Mouse (Mus musculus): ENCODE data around the gene Ppwd1. TPM values are rescaled to one million over a fixed set of nuclear protein-coding genes. Genes with fewer than 3 reads are reported as not detected.
A peak's percentile ranks its signal among the peaks of the same experiment; 100 is the strongest.
"Not testable (repeated sequence)": the region's sequence is repeated elsewhere in the genome, so short reads cannot be mapped to it uniquely, and the experiment has no call there.

Gene Ppwd1
- 17.8 and 17.9 TPM in 2 replicates for polyA plus RNA-seq (2014; fragmentation: Nextera tagmentation; extraction: Ambion mirVana)

- peaks cover 8% of the 10 kb centered on the region for H3K36me3 ChIP-seq (ENCODE audit: insufficient read depth)
Measured at GRCm38 (mm10) chr13:104228384-104229066, at the start of gene Ppwd1, which contains the start of gene Cenpk. Gene Ppwd1 (minus strand): TSS chr13:104228843. Gene Cenpk (plus strand): TSS chr13:104228611.

GRCm38 (mm10) chr13:104258997-104259396, 30.4 kb upstream of the Ppwd1 start:
- Histone ChIP-seq H3K4me2 (no peak overlapping the region), H3K4me3 (ENCODE audit: low read depth, low read length) (no peak overlapping the region), H3K27ac (ENCODE audit: low read depth) (no peak overlapping the region), H3K9me3 (ENCODE audit: low read depth, low read length) (no peaks in the 10 kb centered on the region), H3K36me3 (ENCODE audit: insufficient read depth) (no peaks in the 10 kb centered on the region), H3K4me1 (ENCODE audit: insufficient read depth) (no peaks in the 10 kb centered on the region), H3K9ac (no peak overlapping the region), H3K27me3 (ENCODE audit: insufficient read depth, low read length) (no peaks in the 10 kb centered on the region)
- DNase-seq (no peak), ATAC-seq (ENCODE audit: insufficient read depth) (no peak)
- TF ChIP-seq CTCF (IDR thresholded peaks at IDR 0.05; ENCODE audit: low read depth), result no peak
- WGBS, result 87% methylated on average over 3 of the region's 3 CpGs

More at GRCm38 (mm10) chr13:104228384-104229066, at the start of gene Ppwd1, which contains the start of gene Cenpk:
- no peaks in the 10 kb centered on the region for H3K27me3 ChIP-seq (ENCODE audit: insufficient read depth, low read length)
- H3K27ac ChIP-seq (ENCODE audit: low read depth), result peak within 1 kb of the TSS; percentile 92
- peak; percentile 99 for DNase-seq
- no peaks in the 10 kb centered on the region for H3K9me3 ChIP-seq (ENCODE audit: low read depth, low read length)
- H3K4me2 ChIP-seq, result peak within 1 kb of the TSS; percentile 81
- no peak for TF ChIP-seq CTCF (IDR thresholded peaks at IDR 0.05; ENCODE audit: low read depth)
- peak; percentile 100 for ATAC-seq (ENCODE audit: insufficient read depth)
- WGBS, result under 1% methylated on average over 55 of the region's 55 CpGs
- H3K9ac ChIP-seq, result peak within 1 kb of the TSS; percentile 91
- H3K4me3 ChIP-seq (ENCODE audit: low read depth, low read length), result peak within 1 kb of the TSS; percentile 75
- no peaks in the 10 kb centered on the region; the same call in 1 of the 2 replicates for H3K4me1 ChIP-seq (ENCODE audit: insufficient read depth)

GRCm38 (mm10) chr13:104229181-104229580, 538 bp upstream of the Ppwd1 start:
- H3K4me1 ChIP-seq (ENCODE audit: insufficient read depth), result no peaks in the 10 kb centered on the region; the same call in 1 of the 2 replicates
- H3K4me2 ChIP-seq, result peak overlapping the region; percentile 81
- peak overlapping the region; percentile 91 for H3K9ac ChIP-seq
- H3K9me3 ChIP-seq (ENCODE audit: low read depth, low read length), result no peaks in the 10 kb centered on the region
- 5% methylated on average over 15 of the region's 15 CpGs for WGBS
- H3K36me3 ChIP-seq (ENCODE audit: insufficient read depth), result peaks cover 8% of the 10 kb centered on the region
- ATAC-seq (ENCODE audit: insufficient read depth) (peak; percentile 50), DNase-seq (peak; percentile 56)
- no peak for TF ChIP-seq CTCF (IDR thresholded peaks at IDR 0.05; ENCODE audit: low read depth)
- peak overlapping the region; percentile 78 for H3K27ac ChIP-seq (ENCODE audit: low read depth)
- no peaks in the 10 kb centered on the region for H3K27me3 ChIP-seq (ENCODE audit: insufficient read depth, low read length)
- peak overlapping the region; percentile 75 for H3K4me3 ChIP-seq (ENCODE audit: low read depth, low read length)

- no peaks in the 10 kb centered on the region for H3K27me3 ChIP-seq (ENCODE audit: insufficient read depth, low read length)
- no peaks in the 10 kb centered on the region for H3K36me3 ChIP-seq (ENCODE audit: insufficient read depth)
- no peaks in the 10 kb centered on the region for H3K9me3 ChIP-seq (ENCODE audit: low read depth, low read length)
- no peak for DNase-seq
- H3K4me1 ChIP-seq (ENCODE audit: insufficient read depth), result no peaks in the 10 kb centered on the region; the same call in 1 of the 2 replicates
- no peak for ATAC-seq (ENCODE audit: insufficient read depth)
- H3K9ac ChIP-seq, result peak overlapping the region; percentile 91
- H3K27ac ChIP-seq (ENCODE audit: low read depth), result no peak overlapping the region
- peak overlapping the region; percentile 75 for H3K4me3 ChIP-seq (ENCODE audit: low read depth, low read length)
- TF ChIP-seq CTCF (IDR thresholded peaks at IDR 0.05; ENCODE audit: low read depth), result no peak
- whole genome bisulfite sequencing, result 47% methylated on average over 3 of the region's 3 CpGs
- peak overlapping the region; percentile 81 for H3K4me2 ChIP-seq
Measured at GRCm38 (mm10) chr13:104227478-104227877, 1.2 kb downstream of the Ppwd1 start.

GRCm38 (mm10) chr13:104204313-104204712, 24.3 kb downstream of the Ppwd1 start:
- no peaks in the 10 kb centered on the region for H3K4me1 ChIP-seq (ENCODE audit: insufficient read depth)
- peaks cover 47% of the 10 kb centered on the region for H3K36me3 ChIP-seq (ENCODE audit: insufficient read depth)
- peak; percentile 19 for DNase-seq
- no peak overlapping the region for H3K27ac ChIP-seq (ENCODE audit: low read depth)
- no peaks in the 10 kb centered on the region for H3K27me3 ChIP-seq (ENCODE audit: insufficient read depth, low read length)
- ATAC-seq (ENCODE audit: insufficient read depth), result no peak
- H3K4me3 ChIP-seq (ENCODE audit: low read depth, low read length), result no peak overlapping the region
- H3K4me2 ChIP-seq, result no peak overlapping the region
- H3K9me3 ChIP-seq (ENCODE audit: low read depth, low read length), result no peaks in the 10 kb centered on the region
- H3K9ac ChIP-seq, result no peak overlapping the region
- TF ChIP-seq CTCF (IDR thresholded peaks at IDR 0.05; ENCODE audit: low read depth), result no peak; the same call in 1 of the 2 replicates
- 53% methylated on average over 1 of the region's 1 CpGs for whole genome bisulfite sequencing

- DNase-seq; H3K9ac ChIP-seq; H3K4me3 ChIP-seq (ENCODE audit: low read depth, low read length); H3K9me3 ChIP-seq (ENCODE audit: low read depth, low read length); H3K4me1 ChIP-seq (ENCODE audit: insufficient read depth); H3K4me2 ChIP-seq; H3K27ac ChIP-seq (ENCODE audit: low read depth); ATAC-seq (ENCODE audit: insufficient read depth); H3K27me3 ChIP-seq (ENCODE audit: insufficient read depth, low read length): not testable (repeated sequence)
- peaks cover 38% of the 10 kb centered on the region for H3K36me3 ChIP-seq (ENCODE audit: insufficient read depth)
Measured at GRCm38 (mm10) chr13:104195891-104196290, 32.8 kb downstream of the Ppwd1 start.

- H3K27me3 ChIP-seq (ENCODE audit: insufficient read depth, low read length), result no peaks in the 10 kb centered on the region
- peaks cover 34% of the 10 kb centered on the region for H3K36me3 ChIP-seq (ENCODE audit: insufficient read depth)
- H3K27ac ChIP-seq (ENCODE audit: low read depth), result no peak overlapping the region
- H3K4me1 ChIP-seq (ENCODE audit: insufficient read depth), result no peaks in the 10 kb centered on the region
- no peaks in the 10 kb centered on the region for H3K9me3 ChIP-seq (ENCODE audit: low read depth, low read length)
- ATAC-seq (ENCODE audit: insufficient read depth) (no peak), DNase-seq (no peak)
- no peak overlapping the region for H3K9ac ChIP-seq
- no peak overlapping the region for H3K4me3 ChIP-seq (ENCODE audit: low read depth, low read length)
- no peak overlapping the region for H3K4me2 ChIP-seq
- 78% methylated on average over 4 of the region's 4 CpGs for WGBS
- TF ChIP-seq CTCF (IDR thresholded peaks at IDR 0.05; ENCODE audit: low read depth), result no peak
Measured at GRCm38 (mm10) chr13:104187357-104187756, 41.3 kb downstream of the Ppwd1 start.

Measured in lung, embryonic 14.5 days (tissue).